Mouse (Mus musculus) cerebral cortex, adult 2 months (tissue): ENCODE measurements around the gene Kansl1.

Experiments used
- WGBS: fragments of 180-500 bp; shearing (Covaris S2); methylation state at CpG from one replicate; pipeline ENCODE4 v1.1.7; 2018; 5-methylcytosine and 5-hydroxymethylcytosine counted together

Gene Kansl1

GRCm38 (mm10) chr11:104303088-104303960 is 165.3 kb downstream of the Kansl1 start:
- 52% methylated on average over 8 of the region's 8 CpGs for WGBS

GRCm38 (mm10) chr11:104302628-104303027 is 166.0 kb downstream of the Kansl1 start:
- WGBS, result 14% methylated on average over 12 of the region's 12 CpGs

- WGBS, result 74% methylated on average over 3 of the region's 3 CpGs
These were observed 171.0 kb downstream of the Kansl1 start for GRCm38 (mm10) chr11:104297671-104298070.

GRCm38 (mm10) chr11:104295656-104296055 is 173.0 kb downstream of the Kansl1 start:
- 39% methylated on average over 6 of the region's 6 CpGs for WGBS

GRCm38 (mm10) chr11:104295145-104295544 is 173.5 kb downstream of the Kansl1 start:
- WGBS, result 65% methylated on average over 5 of the region's 5 CpGs

GRCm38 (mm10) chr11:104293241-104293640 is 175.4 kb downstream of the Kansl1 start:
- 63% methylated on average over 9 of the region's 9 CpGs for WGBS

GRCm38 (mm10) chr11:104292443-104293220 is 176.0 kb downstream of the Kansl1 start:
- 78% methylated on average over 7 of the region's 7 CpGs for WGBS

GRCm38 (mm10) chr11:104289199-104290031 is 179.2 kb downstream of the Kansl1 start:
- 22% methylated on average over 13 of the region's 13 CpGs for WGBS

- WGBS, result 22% methylated on average over 6 of the region's 6 CpGs
These were observed 179.8 kb downstream of the Kansl1 start for GRCm38 (mm10) chr11:104288835-104289198.

- WGBS, result 93% methylated on average over 18 of the region's 18 CpGs
These were observed 181.5 kb downstream of the Kansl1 start for GRCm38 (mm10) chr11:104287113-104287512.
